Mouse (Mus musculus) spleen, postnatal 4 days (tissue): ENCODE results near the gene Mymx.

Experiments used
- DNase-seq, 2 experiments: peaks; one replicate each; pipeline ENCODE4 v3.0.0; 2022; ENCODE audit warnings: low spot score in 2 of 2

The Mymx gene

DNA sequence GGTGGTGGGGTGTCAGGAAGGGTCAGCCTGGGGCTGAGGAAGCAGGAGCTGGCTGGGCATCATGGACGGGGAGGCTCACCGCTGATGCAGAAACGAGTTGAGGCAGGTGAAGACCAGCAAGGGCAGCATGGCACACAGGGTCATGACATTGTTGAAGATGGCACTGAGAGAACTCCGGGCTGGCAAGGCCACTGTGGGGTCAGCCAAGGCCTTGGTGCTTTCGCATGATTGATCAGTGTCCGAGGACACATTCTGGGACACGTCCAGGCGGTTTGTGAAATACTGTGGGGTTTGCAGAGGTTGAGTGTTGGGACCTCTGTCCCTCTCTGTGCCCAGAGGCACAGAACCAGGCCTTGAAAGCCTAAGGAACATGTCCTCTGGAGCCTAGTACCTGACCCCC is 12.1 kb downstream of the Mymx start:
- DNase-seq: no peak

DNA sequence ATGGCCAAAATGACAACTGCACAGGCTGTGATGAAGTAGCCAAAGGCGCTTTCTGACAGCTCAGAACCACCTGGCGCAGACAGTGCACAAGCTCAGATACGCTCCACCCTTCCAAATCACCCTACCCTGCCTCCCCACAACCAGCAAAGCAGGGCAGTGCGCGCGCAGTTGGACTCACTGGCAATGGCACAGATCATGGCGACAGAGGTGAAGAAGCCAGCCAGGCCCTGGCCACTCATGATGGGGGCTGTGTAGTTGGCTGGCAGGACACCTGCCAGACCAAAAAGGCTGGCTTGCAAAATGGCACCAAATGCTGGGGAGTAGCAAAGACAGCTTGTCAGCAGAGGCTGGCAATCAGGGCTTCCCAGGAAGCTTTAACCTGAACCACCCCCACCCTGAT is 12.7 kb downstream of the Mymx start:
- DNase-seq: no peak

DNA sequence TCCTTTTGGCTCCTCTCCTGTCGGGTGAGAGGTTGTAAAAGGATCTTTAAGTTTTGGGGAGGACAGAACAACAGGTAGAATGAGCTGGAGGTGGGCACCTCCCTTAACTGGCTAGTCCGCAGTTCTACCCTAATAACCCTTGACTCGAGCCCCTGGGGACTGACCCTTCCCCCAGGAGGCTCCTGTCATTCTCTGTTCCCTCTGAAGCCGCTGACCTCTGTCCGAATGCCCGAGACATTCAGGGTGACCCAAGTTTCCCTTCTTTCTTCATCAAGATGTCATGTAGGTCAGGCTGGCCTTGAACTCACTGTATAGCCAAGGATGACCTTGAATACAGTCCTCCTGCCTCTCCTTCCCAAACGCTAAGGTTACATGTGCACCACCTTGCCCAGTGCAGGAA is 13.5 kb downstream of the Mymx start:
- peak in 1 of 2 experiments; percentile 61 for DNase-seq

GRCm38 (mm10) chr17:45586449-45586837 is 15.5 kb downstream of the Mymx start:
- DNase-seq: peak in 1 of 2 experiments; percentile 71

DNA sequence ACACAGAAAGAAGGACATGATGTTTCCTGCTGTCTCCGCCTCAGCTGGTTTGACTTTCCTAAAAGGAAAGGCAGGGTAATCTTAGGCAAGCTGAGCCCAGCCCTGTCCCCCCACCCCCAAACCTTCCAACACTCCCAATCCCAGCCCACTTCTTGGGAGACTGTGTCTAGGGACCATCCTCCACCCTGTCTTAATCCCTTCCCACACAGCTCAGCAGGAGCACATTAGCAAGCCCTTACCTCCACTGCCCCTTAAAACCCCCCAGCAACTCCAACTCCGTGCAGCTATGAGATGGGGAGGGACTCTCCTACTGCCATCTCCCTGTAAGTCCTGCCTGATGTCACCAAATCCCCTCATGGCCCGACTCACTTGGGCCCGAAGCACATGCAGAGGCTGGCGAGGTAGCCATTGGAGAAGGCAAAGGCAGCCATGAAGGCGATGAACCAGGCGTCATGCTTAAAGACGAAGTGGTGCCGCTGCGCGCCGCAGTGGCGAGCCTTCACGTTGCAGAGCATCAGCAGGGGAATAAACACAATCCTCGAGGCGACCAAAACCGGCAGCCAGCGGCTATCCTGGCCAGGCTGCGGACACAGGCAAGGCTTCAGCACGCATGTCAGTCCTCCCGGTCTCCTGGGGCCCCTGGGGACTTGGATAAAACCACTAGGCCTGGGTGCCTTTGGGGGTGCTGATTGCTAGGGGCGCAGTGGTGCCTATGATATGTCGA is 16.0 kb downstream of the Mymx start:
- peak in 1 of 2 experiments; percentile 60 for DNase-seq

DNA sequence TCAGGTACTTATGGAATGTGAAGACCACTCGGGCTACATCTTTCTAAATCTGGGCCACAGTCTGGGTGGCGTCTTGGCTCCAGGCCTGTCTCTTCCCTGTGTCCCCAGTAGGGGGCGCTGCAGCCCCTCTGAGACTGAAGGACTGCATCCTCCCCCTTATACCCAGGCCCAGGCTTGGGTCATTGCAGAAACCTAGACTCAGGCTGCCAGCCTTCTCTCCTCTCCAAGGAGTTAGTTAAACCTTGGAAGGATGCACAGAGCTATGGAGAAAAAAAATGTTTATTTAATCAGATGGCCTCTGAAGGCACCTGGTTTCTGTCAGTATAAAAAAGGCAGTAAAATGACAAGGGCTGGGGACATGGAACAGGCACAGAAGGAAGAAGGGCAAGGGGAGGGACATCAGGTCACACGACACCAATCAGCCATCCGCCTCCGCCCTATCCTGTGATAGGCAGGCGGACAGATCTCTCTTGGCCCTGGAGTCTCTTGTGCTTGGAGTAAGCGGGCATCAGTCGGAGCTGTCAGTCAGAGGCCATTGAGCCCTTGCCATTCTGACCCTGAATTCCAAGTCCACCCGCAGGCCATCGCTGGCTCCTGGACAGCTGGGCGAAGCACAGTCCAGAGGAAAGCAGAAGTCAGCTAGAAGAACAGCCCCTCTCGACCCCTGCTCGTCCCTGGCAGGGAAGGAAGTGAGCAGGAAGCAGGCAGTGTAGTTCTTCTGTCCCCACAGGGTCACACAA is 16.8 kb downstream of the Mymx start:
- peak; percentile 72 to 91 for DNase-seq

- DNase-seq: peak; percentile 51 to 70
Measured at GRCm38 (mm10) chr17:45584096-45584896, 17.6 kb downstream of the Mymx start.

GRCm38 (mm10) chr17:45582715-45583355 is 19.1 kb downstream of the Mymx start:
- DNase-seq: no peak

GRCm38 (mm10) chr17:45582188-45582587 is 19.7 kb downstream of the Mymx start:
- no peak for DNase-seq

GRCm38 (mm10) chr17:45581567-45581983 is 20.3 kb downstream of the Mymx start:
- DNase-seq: peak; percentile 82 to 88

DNA sequence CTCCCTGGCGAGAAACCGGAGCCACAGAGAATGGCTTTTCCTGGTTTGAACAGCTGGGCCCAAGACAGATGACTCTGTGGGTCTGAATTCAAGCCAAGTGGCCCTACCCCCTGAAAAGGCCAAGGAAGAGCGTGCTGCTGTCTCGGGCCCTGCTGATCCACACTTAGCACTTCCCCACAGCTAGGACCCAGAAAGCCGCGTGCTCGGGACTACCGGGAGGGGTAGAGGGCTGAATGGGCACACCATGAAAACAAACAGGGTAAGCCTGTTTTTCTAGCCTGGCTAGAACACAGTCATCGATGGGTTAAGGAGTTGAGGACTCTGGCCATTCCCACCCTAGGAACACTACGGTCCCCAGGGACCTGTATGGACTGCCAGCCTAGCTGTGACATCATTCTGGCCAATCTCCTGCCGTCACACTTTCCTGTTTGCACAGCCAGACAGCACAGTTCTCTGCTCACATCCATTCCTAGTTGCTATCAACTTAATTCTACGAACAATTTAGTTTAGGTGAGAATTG is 20.9 kb downstream of the Mymx start:
- no peak for DNase-seq

GRCm38 (mm10) chr17:45579554-45579953 is 22.3 kb downstream of the Mymx start:
- DNase-seq: no peak

- DNase-seq: no peak
Measured at GRCm38 (mm10) chr17:45578843-45579242, 23.1 kb downstream of the Mymx start.

DNA sequence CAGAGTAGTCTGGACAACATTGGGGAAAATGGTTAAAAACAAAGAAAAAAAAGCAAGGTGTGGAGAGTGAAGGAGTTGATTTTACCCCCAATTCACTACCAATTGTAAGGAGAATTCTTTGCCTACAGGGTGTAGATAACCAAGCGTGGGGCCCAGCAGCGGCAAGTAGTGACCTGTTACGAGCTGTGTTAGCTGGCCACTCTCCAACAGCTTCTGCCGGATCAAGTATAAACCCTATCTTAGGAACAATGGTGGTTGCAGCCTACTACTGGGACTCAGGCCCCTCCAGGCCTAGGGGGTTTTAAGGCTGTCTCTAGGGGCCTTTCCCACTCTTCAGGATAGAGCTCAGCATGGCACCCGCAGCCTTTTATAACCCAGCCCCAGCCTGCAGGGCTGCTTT is 23.7 kb downstream of the Mymx start:
- DNase-seq: no peak

DNA sequence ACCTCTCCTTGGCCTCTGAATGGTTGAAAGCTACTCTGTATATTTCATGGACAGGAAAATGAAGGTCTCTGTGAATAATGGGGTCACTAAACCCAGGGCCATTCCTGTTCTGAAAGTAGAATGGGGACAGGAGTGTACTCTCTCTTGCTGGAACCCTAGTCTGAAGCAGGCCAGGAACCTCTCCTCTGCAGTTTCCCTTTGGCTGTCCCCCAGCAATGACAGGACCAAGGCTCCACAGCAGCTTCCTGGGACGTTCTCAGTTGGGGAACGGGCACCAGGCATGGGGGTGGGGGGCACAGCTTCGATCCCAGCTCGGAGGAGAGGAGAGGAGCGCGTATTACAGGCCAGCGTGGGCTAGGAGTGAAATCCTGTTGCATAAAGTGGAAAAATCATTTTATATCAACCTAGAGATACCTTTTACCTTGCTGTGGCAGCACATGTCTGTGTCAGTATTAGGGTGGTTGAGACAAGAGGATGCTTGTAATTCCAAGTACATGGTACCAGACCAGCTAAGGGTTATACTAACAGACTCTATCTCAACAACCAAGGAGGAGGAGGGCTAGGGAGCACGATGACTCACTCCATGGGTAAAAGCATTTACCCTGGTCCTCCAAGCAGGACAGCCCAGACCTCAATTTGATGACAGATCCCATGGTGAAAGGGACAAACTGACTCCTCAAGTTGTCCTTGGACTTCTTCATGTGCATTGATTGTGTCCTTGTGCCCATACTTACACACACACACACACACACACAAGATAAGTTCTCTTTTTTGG is 26.6 kb downstream of the Mymx start:
- DNase-seq: no peak

DNA sequence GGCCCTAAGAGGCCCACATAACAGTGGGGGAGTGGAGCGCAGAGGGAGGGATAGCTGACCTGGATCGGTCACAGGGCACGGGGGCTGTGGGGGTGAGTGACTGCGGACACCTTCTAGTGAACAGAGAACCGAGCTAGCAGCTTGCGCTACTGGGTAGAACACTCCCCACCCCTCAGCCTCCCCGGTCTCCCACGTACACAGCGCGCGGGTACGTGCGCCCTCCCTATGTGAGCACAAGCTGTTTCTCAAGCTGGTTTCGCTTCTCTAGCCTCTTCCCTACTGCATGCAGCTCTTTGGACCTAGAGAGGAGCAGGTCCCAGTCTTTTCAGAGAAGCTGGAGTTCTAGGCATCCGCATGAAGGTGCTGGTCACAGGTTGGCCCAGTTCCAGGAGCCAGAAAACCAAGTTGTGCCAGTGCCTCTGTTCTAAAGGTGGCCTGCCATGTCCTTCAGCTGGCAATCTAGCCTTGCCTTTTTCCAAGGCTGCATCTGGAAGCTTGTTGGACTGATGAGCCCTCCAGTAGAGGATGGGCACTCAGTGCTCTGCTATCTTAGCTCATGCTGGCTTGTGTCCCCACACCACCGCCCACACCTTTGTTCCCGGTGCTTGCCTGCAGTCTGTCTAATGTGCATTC is 27.7 kb downstream of the Mymx start:
- peak; percentile 61 to 85 for DNase-seq

- DNase-seq: peak; percentile 92 to 94
Measured at GRCm38 (mm10) chr17:45573780-45574123, 28.1 kb downstream of the Mymx start.

GRCm38 (mm10) chr17:45573087-45573779 is 28.7 kb downstream of the Mymx start, which contains the start of gene Hsp90ab1:
TSS of gene Hsp90ab1 (minus strand) at chr17:45573271.
- peak; percentile 97 to 98 for DNase-seq
